Comparison of ENCODE assay signal across 8 mouse cellular contexts in the genomic region with DNA sequence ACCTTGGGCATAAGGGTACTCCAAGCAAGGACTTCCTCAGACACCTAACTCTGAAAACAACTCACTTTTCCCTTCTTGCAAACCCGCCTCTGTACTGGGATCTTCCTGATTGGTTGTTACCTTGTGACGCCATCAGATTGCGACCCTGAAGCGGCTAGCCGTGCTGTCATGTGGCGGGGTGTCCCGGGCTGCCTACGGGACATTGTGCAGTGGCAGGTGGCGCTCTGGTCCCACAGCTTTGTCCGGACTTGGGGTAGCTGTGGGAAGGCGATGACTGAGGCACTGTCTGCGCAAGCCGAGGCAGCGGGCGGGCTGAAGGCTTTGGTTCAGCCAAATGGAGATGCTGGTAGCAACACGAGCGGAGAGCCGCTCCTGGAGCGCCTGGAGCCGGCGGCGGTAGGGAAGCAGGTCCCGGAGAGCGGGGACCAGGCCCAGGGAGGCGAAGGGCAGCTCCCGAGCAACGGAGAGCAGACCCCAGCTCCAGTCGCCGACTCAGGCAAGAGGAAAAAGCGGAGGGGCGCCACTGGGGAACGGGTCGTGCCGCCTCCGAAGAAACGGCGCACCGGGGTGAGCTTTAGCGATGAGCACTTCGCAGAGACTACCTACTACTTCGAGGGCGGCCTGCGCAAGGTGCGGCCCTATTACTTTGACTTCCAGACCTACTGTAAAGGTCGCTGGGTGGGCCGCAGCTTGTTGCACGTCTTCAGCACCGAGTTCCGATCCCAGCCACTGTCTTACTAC. TPM values are rescaled to one million over a fixed set of nuclear protein-coding genes. Genes with fewer than 3 reads are reported as not detected.
A peak's percentile ranks its signal among the peaks of the same experiment; 100 is the strongest.
DNase-seq lines count a peak whose midpoint lies in the region; ATAC-seq and TF ChIP-seq lines count a peak whose summit lies in the region.

Gene Rpusd2 (plus strand): TSS at position 135 of the 741 bp plus-strand sequence.

- peak within 1 kb of the TSS; percentile 95 for H3K9ac ChIP-seq in heart, embryonic 11.5 days (ENCODE audit: low read depth, low read length)
- H3K9ac ChIP-seq in kidney, embryonic 16.5 days (replicated peaks; ENCODE audit: low read length), result peak within 1 kb of the TSS; percentile 72
- H3K9ac ChIP-seq in liver, adult 2 months (ENCODE audit: low read depth, low read length), result peak within 1 kb of the TSS; percentile 73

- H3K4me3 ChIP-seq in C2C12 (ENCODE audit: insufficient read depth, poor library complexity, severe bottlenecking) (peak within 1 kb of the TSS; percentile 95), myocyte (peak within 1 kb of the TSS; percentile 83)
- H3K4me3 ChIP-seq in erythroblast, embryonic 14.5 days (replicated peaks), result peak within 1 kb of the TSS; percentile 73
- peak within 1 kb of the TSS; percentile 91 for H3K4me3 ChIP-seq in heart, embryonic 11.5 days (ENCODE audit: low read depth, low read length)
- H3K4me3 ChIP-seq in kidney, embryonic 16.5 days (ENCODE audit: low read length), result peak within 1 kb of the TSS; percentile 74
- H3K4me3 ChIP-seq in liver, adult 2 months (ENCODE audit: insufficient read depth, low read depth, low read length), result peak within 1 kb of the TSS; percentile 75

- peaks cover 8% of the 10 kb centered on the region for H3K79me3 ChIP-seq in C2C12 (ENCODE audit: low read depth)

- peak; percentile 32; the same call in 1 of the 2 replicates for TF ChIP-seq POLR2A in brain, embryonic 14.5 days (IDR thresholded peaks at IDR 0.05; ENCODE audit: borderline replicate concordance, extremely low read depth, insufficient read depth, insufficient read length, poor library complexity, severe bottlenecking)
- 0 out of 2 replicates have a peak, but pooled peaks have one; percentile 38 for TF ChIP-seq POLR2A in liver, adult 2 months (IDR thresholded peaks at IDR 0.05; ENCODE audit: extremely low read depth, insufficient read depth, low read length)
- peak; percentile 93 for TF ChIP-seq POLR2A in myocyte (IDR thresholded peaks at IDR 0.05; ENCODE audit: insufficient read length, low read depth)

- peak; percentile 62 for TF ChIP-seq CTCF in C2C12 (IDR thresholded peaks at IDR 0.05; ENCODE audit: control insufficient read depth, insufficient read depth, insufficient read length)
- no peak for TF ChIP-seq CTCF in brain, embryonic 14.5 days (IDR thresholded peaks at IDR 0.05; ENCODE audit: borderline replicate concordance, extremely low read depth, insufficient read depth, insufficient read length)
- peak; percentile 51 for TF ChIP-seq CTCF in liver, adult 2 months (IDR thresholded peaks at IDR 0.05; ENCODE audit: low read depth, low read length)

- peak; percentile 91 for ATAC-seq in heart, embryonic 11.5 days (replicated peaks; ENCODE audit: insufficient number of reproducible peaks, low FRiP score, low TSS enrichment)
- ATAC-seq in kidney, embryonic 16.5 days (ENCODE audit: low FRiP score, low TSS enrichment), result peak; percentile 96

- no peaks in the 10 kb centered on the region for H3K9me3 ChIP-seq in erythroblast, embryonic 14.5 days (ENCODE audit: control insufficient read depth, low read length)
- H3K9me3 ChIP-seq in heart, embryonic 11.5 days (replicated peaks; ENCODE audit: control insufficient read depth, low read length), result no peaks in the 10 kb centered on the region
- H3K9me3 ChIP-seq in kidney, embryonic 16.5 days (ENCODE audit: low read length), result no peaks in the 10 kb centered on the region

- peak; percentile 99 for DNase-seq in brain, embryonic 14.5 days (ENCODE audit: low read depth)
- peak; percentile 94 for DNase-seq in liver, adult 2 months (ENCODE audit: extremely low read depth, low read depth, low spot score)
- DNase-seq in splenic B cell, adult 2 months (ENCODE audit: low read depth, low spot score), result peak; percentile 96

- peak within 1 kb of the TSS; percentile 85 for H3K4me2 ChIP-seq in heart, embryonic 11.5 days
- peak within 1 kb of the TSS; percentile 70 for H3K4me2 ChIP-seq in kidney, embryonic 16.5 days (replicated peaks; ENCODE audit: low read depth, low read length)
- H3K4me2 ChIP-seq in myocyte (ENCODE audit: low read depth), result peak within 1 kb of the TSS; percentile 90

- H3K36me3 ChIP-seq in C2C12 (ENCODE audit: control insufficient read depth, insufficient read depth) (peaks cover 34% of the 10 kb centered on the region), myocyte (ENCODE audit: control insufficient read depth, insufficient read depth) (no peaks in the 10 kb centered on the region)
- H3K36me3 ChIP-seq in erythroblast, embryonic 14.5 days (ENCODE audit: control insufficient read depth), result peaks cover 29% of the 10 kb centered on the region
- peaks cover 3% of the 10 kb centered on the region; the same call in 1 of the 2 replicates for H3K36me3 ChIP-seq in heart, embryonic 11.5 days (ENCODE audit: control insufficient read depth, insufficient read depth, low read length)
- H3K36me3 ChIP-seq in kidney, embryonic 16.5 days (ENCODE audit: insufficient read depth, low read length), result peaks cover 21% of the 10 kb centered on the region
- peaks cover 8% of the 10 kb centered on the region; the same call in 1 of the 2 replicates for H3K36me3 ChIP-seq in liver, adult 2 months (ENCODE audit: control insufficient read depth, insufficient read depth, low read length)
- peaks cover 3% of the 10 kb centered on the region for H3K36me3 ChIP-seq in splenic B cell, adult 2 months (ENCODE audit: control insufficient read depth, insufficient read depth, low read length, poor library complexity, severe bottlenecking)

- peak within 1 kb of the TSS; percentile 94 for H3K27ac ChIP-seq in heart, embryonic 11.5 days (ENCODE audit: low read depth, low read length)
- peak within 1 kb of the TSS; percentile 69 for H3K27ac ChIP-seq in kidney, embryonic 16.5 days (ENCODE audit: low read length)
- peak within 1 kb of the TSS; percentile 40; the same call in 1 of the 2 replicates for H3K27ac ChIP-seq in liver, adult 2 months (replicated peaks; ENCODE audit: insufficient read depth, low read depth, low read length)

- peaks cover 22% of the 10 kb centered on the region for H3K79me2 ChIP-seq in C2C12 (ENCODE audit: control insufficient read depth, insufficient read depth)
- no peaks in the 10 kb centered on the region for H3K79me2 ChIP-seq in liver, adult 2 months (ENCODE audit: control insufficient read depth, insufficient read depth, low read length)
- no peaks in the 10 kb centered on the region for H3K79me2 ChIP-seq in myocyte (ENCODE audit: control insufficient read depth, insufficient read depth)

- peaks cover 35% of the 10 kb centered on the region for H3K4me1 ChIP-seq in erythroblast, embryonic 14.5 days (ENCODE audit: control insufficient read depth)
- H3K4me1 ChIP-seq in heart, embryonic 11.5 days (ENCODE audit: control insufficient read depth, insufficient read depth, low read length), result peaks cover 7% of the 10 kb centered on the region
- H3K4me1 ChIP-seq in kidney, embryonic 16.5 days (ENCODE audit: insufficient read depth, low read length), result peaks cover 15% of the 10 kb centered on the region
- peaks cover 6% of the 10 kb centered on the region; the same call in 1 of the 2 replicates for H3K4me1 ChIP-seq in liver, adult 2 months (ENCODE audit: control insufficient read depth, insufficient read depth, low read length)

- H3ac ChIP-seq in C2C12 (ENCODE audit: control insufficient read depth, insufficient read length, low read depth) (peak within 1 kb of the TSS; percentile 97), myocyte (ENCODE audit: control insufficient read depth, insufficient read length) (peak within 1 kb of the TSS; percentile 23)

- H3K27me3 ChIP-seq in C2C12 (ENCODE audit: control insufficient read depth, insufficient read depth, insufficient read length), result no peaks in the 10 kb centered on the region
- no peaks in the 10 kb centered on the region; the same call in 1 of the 2 replicates for H3K27me3 ChIP-seq in erythroblast, embryonic 14.5 days (ENCODE audit: control insufficient read depth)
- no peaks in the 10 kb centered on the region for H3K27me3 ChIP-seq in heart, embryonic 11.5 days (ENCODE audit: control insufficient read depth, insufficient read depth, low read length)
- no peaks in the 10 kb centered on the region for H3K27me3 ChIP-seq in kidney, embryonic 16.5 days (ENCODE audit: insufficient read depth, low read length)
- H3K27me3 ChIP-seq in liver, adult 2 months (ENCODE audit: control insufficient read depth, insufficient read depth, low read length), result no peaks in the 10 kb centered on the region
- no peaks in the 10 kb centered on the region for H3K27me3 ChIP-seq in myocyte (ENCODE audit: control insufficient read depth, insufficient read depth, insufficient read length)
- no peaks in the 10 kb centered on the region; the same call in 1 of the 2 replicates for H3K27me3 ChIP-seq in splenic B cell, adult 2 months (ENCODE audit: control insufficient read depth, insufficient read depth, low read length, poor library complexity, severe bottlenecking)

- under 1% methylated on average over 49 of the region's 49 CpGs for WGBS in heart, embryonic 11.5 days (ENCODE audit: insufficient replicate concordance)
- WGBS in kidney, embryonic 16.5 days, result 0% methylated on average over 49 of the region's 49 CpGs
- under 1% methylated on average over 49 of the region's 49 CpGs for WGBS in liver, adult 2 months

TF ChIP-seq in C2C12, 6 proteins besides CTCF, POLR2A, EP300 and RAD21 (continues in another document):
- TF ChIP-seq MYOD1 (IDR thresholded peaks at IDR 0.05; ENCODE audit: control insufficient read depth, insufficient read length, low read depth) (peak; percentile 24), CEBPB (IDR thresholded peaks at IDR 0.05; ENCODE audit: low read depth) (no peak), MYOG (IDR thresholded peaks at IDR 0.05; ENCODE audit: control insufficient read depth, extremely low read depth, insufficient read length) (no peak), USF1 (IDR thresholded peaks at IDR 0.05; ENCODE audit: low read depth) (peak; percentile 77), FOSL1 (IDR thresholded peaks at IDR 0.05; ENCODE audit: insufficient read depth, low read length, poor library complexity, severe bottlenecking) (no peak)

TF ChIP-seq in myocyte, 11 proteins besides CTCF, POLR2A, EP300 and RAD21 (continues in another document):
- TF ChIP-seq MYOG (IDR thresholded peaks at IDR 0.05; ENCODE audit: control insufficient read depth in 1 of 3, insufficient read depth in 1 of 3, insufficient read length in 2 of 3, low read depth in 2 of 3), result peak in 2 of 3 experiments; percentile 57 to 80
- TF ChIP-seq TCF12 (IDR thresholded peaks at IDR 0.05; ENCODE audit: insufficient read depth, poor library complexity, severe bottlenecking), result no peak
- no peak for TF ChIP-seq TCF3 (IDR thresholded peaks at IDR 0.05; ENCODE audit: insufficient read length, low read depth)
- TF ChIP-seq CEBPB (IDR thresholded peaks at IDR 0.05; ENCODE audit: insufficient read depth, poor library complexity, severe bottlenecking), result no peak

RNA-seq across cellular contexts. Expression of gene Rpusd2, which starts in this region (rescaled TPM):
- polyA plus RNA-seq in C2C12 (2012; fragmentation: generic; extraction: Trizol), result 4.2 TPM
- 8.0 and 8.4 TPM in 2 replicates for polyA plus RNA-seq in brain, embryonic 14.5 days (2012; rRNA removed)
- polyA plus RNA-seq in erythroblast, embryonic 14.5 days (2012), result 0.03 and 0.09 TPM in 2 replicates
- 4.0 and 4.8 TPM in 2 replicates for polyA plus RNA-seq in heart, embryonic 11.5 days (2014; fragmentation: Nextera tagmentation; extraction: Ambion mirVana)
- 4.5 and 5.3 TPM in 2 replicates for polyA plus RNA-seq in kidney, embryonic 16.5 days (2015; fragmentation: Nextera tagmentation; extraction: Ambion mirVana)
- 2.3 and 3.8 TPM in 2 replicates for total RNA-seq in liver, adult 2 months (2014; rRNA removed)
- 2.9 and 3.0 TPM in 2 replicates for polyA plus RNA-seq in liver, adult 2 months (2012; rRNA removed)
- polyA plus RNA-seq in myocyte (2012; fragmentation: generic; extraction: Trizol), result 3.8 TPM

Comparison
In these comparisons a context has a peak if more than half of its experiments do, and no peak if none do; other contexts are left out.
1. Peak in every context shown above with its lines: DNase-seq, ATAC-seq, H3K4me3 ChIP-seq and H3K27ac ChIP-seq.
2. POLR2A ChIP-seq: peak in every context shown above with its lines; median percentile 93 in myocyte; 38 in liver, adult 2 months; 32 in brain, embryonic 14.5 days.
3. H3K27ac ChIP-seq: peak in every context shown above with its lines; median percentile 94 in heart, embryonic 11.5 days; 69 in kidney, embryonic 16.5 days; 40 in liver, adult 2 months.